In genomic region chr15:77045609-77046008, GRCm38 (mm10) we compare ENCODE assay signal across 19 mouse cellular contexts. TPM values are rescaled to one million over a fixed set of nuclear protein-coding genes. Genes with fewer than 3 reads are reported as not detected.
DNase-seq lines count a peak whose midpoint lies in the region; ATAC-seq lines count a peak whose summit lies in the region.
"Had no signal": no experiment of that assay in that cellular context is flagged by ENCODE, and none has a peak within 500 bp of the region (broad histone marks: within the 10 kb centered on the region; RNA-seq: fewer than 3 reads in every experiment).

No protein-coding gene starts in this region.

- ATAC-seq in intestine, embryonic 14.5 days (replicated peaks; ENCODE audit: low FRiP score, low TSS enrichment, low read depth), result 0 out of 2 replicates have a peak, but pooled peaks have one; percentile 40
- no peak for ATAC-seq in intestine, embryonic 15.5 days
- ATAC-seq: Patski had no signal

- H3K4me2 ChIP-seq in intestine, embryonic 14.5 days (ENCODE audit: low read length), result no peak overlapping the region
- no peak overlapping the region for H3K4me2 ChIP-seq in intestine, embryonic 15.5 days (replicated peaks)
- H3K4me2 ChIP-seq: embryonic facial prominence, embryonic 12.5 days; heart, embryonic 11.5 days; hindbrain, embryonic 12.5 days; midbrain, embryonic 12.5 days had no signal

- DNase-seq in embryo, embryonic 9.5 days (ENCODE audit: extremely low spot score), result peak; percentile 48
- no peak for DNase-seq in embryo, embryonic 11 days
- DNase-seq in intestine, embryonic 14.5 days (ENCODE audit: low spot score), result no peak
- DNase-seq in embryonic facial prominence, embryonic 10.5 days (ENCODE audit: low spot score), result no peak
- peak; percentile 80 for DNase-seq in skeletal muscle tissue, adult 2 months (ENCODE audit: low read depth, low spot score)
- DNase-seq in frontal cortex, postnatal 25 days (ENCODE audit: low spot score in 2 of 2), result no peak
- DNase-seq in urinary bladder, postnatal 4 days (ENCODE audit: low spot score in 2 of 2), result no peak
- DNase-seq: B cell, adult 2 months; cerebellum, postnatal 10 days; liver; lung, postnatal 4 days had no signal

- no peaks in the 10 kb centered on the region for H3K4me1 ChIP-seq in intestine, embryonic 14.5 days (replicated peaks; ENCODE audit: control insufficient read depth, insufficient read depth, low read length)
- peaks cover 6% of the 10 kb centered on the region; the same call in 1 of the 2 replicates for H3K4me1 ChIP-seq in intestine, embryonic 15.5 days (replicated peaks)
- H3K4me1 ChIP-seq in embryonic facial prominence, embryonic 10.5 days, result peaks cover 36% of the 10 kb centered on the region
- H3K4me1 ChIP-seq: midbrain, embryonic 12.5 days had no signal

- no peaks in the 10 kb centered on the region for H3K27me3 ChIP-seq in intestine, embryonic 14.5 days (replicated peaks; ENCODE audit: control insufficient read depth, insufficient read depth, low read length)
- H3K27me3 ChIP-seq in intestine, embryonic 15.5 days (replicated peaks), result no peaks in the 10 kb centered on the region
- H3K27me3 ChIP-seq in embryonic facial prominence, embryonic 10.5 days (replicated peaks; ENCODE audit: low read depth, poor library complexity, severe bottlenecking), result peaks cover 4% of the 10 kb centered on the region; the same call in 1 of the 2 replicates
- H3K27me3 ChIP-seq: embryonic facial prominence, embryonic 12.5 days; midbrain, embryonic 12.5 days; Patski had no signal

- no peaks in the 10 kb centered on the region for H3K36me3 ChIP-seq in intestine, embryonic 14.5 days (ENCODE audit: control insufficient read depth, insufficient read depth, low read length)
- no peaks in the 10 kb centered on the region for H3K36me3 ChIP-seq in intestine, embryonic 15.5 days
- no peaks in the 10 kb centered on the region for H3K36me3 ChIP-seq in embryonic facial prominence, embryonic 10.5 days (replicated peaks)
- H3K36me3 ChIP-seq: embryonic facial prominence, embryonic 12.5 days; hindbrain, embryonic 12.5 days; midbrain, embryonic 12.5 days had no signal

- H3K4me3 ChIP-seq in intestine, embryonic 14.5 days (ENCODE audit: low read depth, low read length), result no peak overlapping the region
- H3K4me3 ChIP-seq in intestine, embryonic 15.5 days (replicated peaks), result no peak overlapping the region
- H3K4me3 ChIP-seq in embryonic facial prominence, embryonic 10.5 days, result no peak overlapping the region
- H3K4me3 ChIP-seq: embryonic facial prominence, embryonic 12.5 days; hindbrain, embryonic 12.5 days; midbrain, embryonic 12.5 days; myocyte had no signal

- no peak overlapping the region for H3K27ac ChIP-seq in intestine, embryonic 14.5 days (ENCODE audit: low read depth)
- no peak overlapping the region for H3K27ac ChIP-seq in intestine, embryonic 15.5 days
- H3K27ac ChIP-seq in embryonic facial prominence, embryonic 10.5 days (replicated peaks), result peak overlapping the region; percentile 51
- H3K27ac ChIP-seq: embryonic facial prominence, embryonic 12.5 days; hindbrain, embryonic 12.5 days; kidney, postnatal 0 days; midbrain, embryonic 12.5 days had no signal

- 34% methylated on average over 10 of the region's 10 CpGs for WGBS in intestine, embryonic 14.5 days
- 39% methylated on average over 10 of the region's 10 CpGs for WGBS in intestine, embryonic 15.5 days
- WGBS in embryonic facial prominence, embryonic 10.5 days, result 47% methylated on average over 10 of the region's 10 CpGs

- no peak overlapping the region for H3K9ac ChIP-seq in intestine, embryonic 14.5 days (ENCODE audit: low read length)
- H3K9ac ChIP-seq in intestine, embryonic 15.5 days, result no peak overlapping the region
- H3K9ac ChIP-seq: embryonic facial prominence, embryonic 12.5 days; hindbrain, embryonic 12.5 days; midbrain, embryonic 12.5 days had no signal

- H3K9me3 ChIP-seq in intestine, embryonic 14.5 days (ENCODE audit: control insufficient read depth, low read length), result no peaks in the 10 kb centered on the region
- H3K9me3 ChIP-seq in intestine, embryonic 15.5 days, result no peaks in the 10 kb centered on the region
- H3K9me3 ChIP-seq in embryonic facial prominence, embryonic 10.5 days, result no peaks in the 10 kb centered on the region
- H3K9me3 ChIP-seq: embryonic facial prominence, embryonic 12.5 days; hindbrain, embryonic 12.5 days; midbrain, embryonic 12.5 days had no signal

RNA-seq across cellular contexts. Expression of gene Apol6, which starts 1.1 kb away (rescaled TPM):
- 0.58 and 0.84 TPM in 2 replicates for polyA plus RNA-seq in intestine, embryonic 14.5 days (2014; fragmentation: Nextera tagmentation; extraction: Ambion mirVana)
- polyA plus RNA-seq in intestine, embryonic 15.5 days (2015; fragmentation: Nextera tagmentation; extraction: Ambion mirVana), result 0.63 and 0.69 TPM in 2 replicates
- polyA plus RNA-seq in embryonic facial prominence, embryonic 10.5 days (2016; fragmentation: Nextera tagmentation; extraction: Ambion mirVana), result 0.07 and 0.16 TPM in 2 replicates
- polyA plus RNA-seq: hindbrain, embryonic 12.5 days; midbrain, embryonic 12.5 days had no signal

RNA-seq across cellular contexts. Expression of gene Mb, which starts 4.9 kb away (rescaled TPM):
- polyA plus RNA-seq in intestine, embryonic 14.5 days (2014; fragmentation: Nextera tagmentation; extraction: Ambion mirVana), result 0.35 and 0.65 TPM in 2 replicates
- polyA plus RNA-seq in intestine, embryonic 15.5 days (2015; fragmentation: Nextera tagmentation; extraction: Ambion mirVana), result 0.24 and 0.44 TPM in 2 replicates
- 0.72 and 0.86 TPM in 2 replicates for polyA plus RNA-seq in embryonic facial prominence, embryonic 10.5 days (2016; fragmentation: Nextera tagmentation; extraction: Ambion mirVana)
- polyA plus RNA-seq: midbrain, embryonic 12.5 days; Patski had no signal

Comparison
In these comparisons a context has a peak if more than half of its experiments do, and no peak if none do; other contexts are left out.
1. DNase-seq: peak in embryo, embryonic 9.5 days (single experiment) and skeletal muscle tissue, adult 2 months (single experiment); none in embryo, embryonic 11 days (single experiment), intestine, embryonic 14.5 days (single experiment), embryonic facial prominence, embryonic 10.5 days (single experiment), frontal cortex, postnatal 25 days (0 of 2) and urinary bladder, postnatal 4 days (0 of 2).